Mouse (Mus musculus) liver, postnatal 0 days (tissue): ENCODE data around the gene Arhgef3. TPM values are rescaled to one million over a fixed set of nuclear protein-coding genes. Genes with fewer than 3 reads are reported as not detected.

Source experiments
- ATAC-seq: fragments of 200-750 bp; cut with Nextera tagmentation; 2 replicates; pipeline ENCODE4 v1.8.0; 2017; ENCODE audit warnings: mild to moderate bottlenecking, moderate library complexity
- DNase-seq: peaks from one replicate; pipeline ENCODE4 v3.0.0-alpha.2; 2016
- H3K27ac ChIP-seq: fragments of 300-500 bp; sonication (generic); 2 replicates; pipeline ENCODE4 v1.5.1; 2014; ENCODE audit warnings: antibody characterized with exemption, moderate library complexity, mild to moderate bottlenecking, low read depth
- H3K27me3 ChIP-seq: fragments of 300-500 bp; sonication (generic); 2 replicates; pipeline ENCODE4 v1.6.1; 2014; ENCODE audit warnings: low read length, control low read depth, mixed read lengths; ENCODE audit not compliant: insufficient read depth
- H3K36me3 ChIP-seq: fragments of 300-500 bp; sonication (generic); replicated peaks from 2 replicates; pipeline ENCODE4 v1.6.1; 2014; ENCODE audit warnings: mild to moderate bottlenecking, control low read depth, low read length, moderate library complexity, mixed read lengths; ENCODE audit not compliant: insufficient read depth
- H3K4me1 ChIP-seq: fragments of 300-500 bp; sonication (generic); 2 replicates; pipeline ENCODE4 v1.6.1; 2014; ENCODE audit warnings: antibody characterized with exemption, mild to moderate bottlenecking, control low read depth; ENCODE audit not compliant: insufficient read depth
- H3K4me2 ChIP-seq: fragments of 300-500 bp; sonication (generic); 2 replicates; pipeline ENCODE4 v1.6.1; 2014; ENCODE audit warnings: low read depth, mild to moderate bottlenecking, low read length, moderate library complexity, mixed read lengths
- H3K4me3 ChIP-seq: fragments of 300-500 bp; sonication (generic); 2 replicates; pipeline ENCODE4 v1.5.1; 2014; ENCODE audit warnings: low read depth, low read length
- H3K9ac ChIP-seq: fragments of 300-500 bp; sonication (generic); replicated peaks from 2 replicates; pipeline ENCODE4 v1.6.1; 2014; ENCODE audit warnings: mild to moderate bottlenecking, moderate library complexity
- H3K9me3 ChIP-seq: fragments of 300-500 bp; sonication (generic); 2 replicates; pipeline ENCODE4 v1.6.1; 2016; ENCODE audit warnings: mild to moderate bottlenecking, control low read depth, low read length, mixed read lengths
- CTCF ChIP-seq: sonication (generic); IDR thresholded peaks from 2 replicates; pipeline ENCODE4 v1.5.1; 2016; ENCODE audit warnings: antibody characterized with exemption, low read depth
- EP300 ChIP-seq: IDR thresholded peaks from 2 replicates; pipeline ENCODE4 v1.6.1; 2016; ENCODE audit warnings: antibody characterized with exemption, low read depth, mild to moderate bottlenecking
- WGBS: fragments of 180-500 bp; shearing (Covaris S2); extraction: QIAGEN DNeasy Blood & Tissue Kit; methylation state at CpG from one replicate; pipeline ENCODE4 v1.1.7; 2014; ENCODE audit not compliant: insufficient replicate concordance; 5-methylcytosine and 5-hydroxymethylcytosine counted together
- polyA plus RNA-seq: library from polyadenylated mRNA; unstranded; fragments of >200 nt; fragmentation: Nextera tagmentation; extraction: Ambion mirVana; gene quantifications from 2 replicates; pipeline ENCODE4 v1.2.1, GENCODE M21; 2015

The Arhgef3 gene
- polyA plus RNA-seq, 1 experiment from 2014 or later = 11.4 TPM

DNA sequence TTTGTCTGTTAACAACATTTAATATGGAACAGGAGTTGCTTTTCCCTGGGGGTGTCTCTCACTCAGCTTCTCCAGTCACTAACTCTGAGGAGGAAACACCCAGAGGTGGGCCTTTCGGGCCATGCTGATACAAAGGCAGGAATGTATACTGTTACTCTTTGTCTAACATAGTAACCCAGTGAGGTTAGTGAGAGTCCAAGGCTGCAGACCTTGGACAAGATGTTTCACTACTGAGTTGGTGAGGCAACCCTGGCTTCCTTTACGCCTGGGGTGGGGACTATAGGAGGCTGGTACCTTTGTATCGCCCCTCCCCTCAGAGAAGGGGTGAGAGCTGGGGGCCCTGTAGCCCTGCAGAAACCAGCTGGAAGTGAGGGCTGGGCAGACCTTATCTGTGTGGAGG lies 7.9 kb downstream of the Arhgef3 start:
- TF ChIP-seq EP300 = no peak
- no peak for TF ChIP-seq CTCF
- 67% methylated on average over 3 of the region's 3 CpGs for WGBS
- DNase-seq (no peak), ATAC-seq (no peak)
- Histone ChIP-seq H3K4me1 (no peaks in the 10 kb centered on the region), H3K9ac (no peak overlapping the region), H3K4me2 (no peak overlapping the region), H3K36me3 (no peaks in the 10 kb centered on the region), H3K27ac (no peak overlapping the region), H3K27me3 (no peaks in the 10 kb centered on the region), H3K9me3 (no peaks in the 10 kb centered on the region), H3K4me3 (no peak overlapping the region)

DNA sequence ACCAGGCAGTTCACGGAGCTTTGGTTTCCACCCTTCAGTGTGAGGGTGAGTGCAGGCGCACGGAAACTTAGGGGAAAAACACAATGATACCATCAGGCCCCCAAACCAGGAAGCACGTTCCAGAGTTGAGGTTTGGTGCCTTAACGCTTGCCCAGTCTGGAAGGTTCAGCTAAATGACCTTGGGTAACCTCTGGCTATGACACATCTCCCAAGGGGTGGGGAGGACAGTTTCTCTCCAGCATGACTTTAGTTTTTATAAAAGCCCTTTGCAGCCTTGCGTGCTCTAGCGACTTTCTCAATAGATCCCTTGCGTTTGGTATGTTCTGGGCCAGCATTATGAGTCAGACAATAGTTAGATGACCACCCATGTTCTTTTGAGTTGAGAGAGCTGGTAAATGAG lies 8.8 kb downstream of the Arhgef3 start:
- H3K4me2 ChIP-seq = no peak overlapping the region
- H3K9me3 ChIP-seq = no peaks in the 10 kb centered on the region
- H3K27ac ChIP-seq = no peak overlapping the region
- H3K36me3 ChIP-seq = no peaks in the 10 kb centered on the region
- ATAC-seq (0 out of 2 replicates have a peak, but pooled peaks have one; percentile 25), DNase-seq (no peak)
- H3K4me1 ChIP-seq = no peaks in the 10 kb centered on the region
- H3K4me3 ChIP-seq = no peak overlapping the region
- no peak overlapping the region for H3K9ac ChIP-seq
- 40% methylated on average over 8 of the region's 8 CpGs for whole genome bisulfite sequencing
- TF ChIP-seq EP300 = no peak
- no peak for TF ChIP-seq CTCF
- H3K27me3 ChIP-seq = no peaks in the 10 kb centered on the region

DNA sequence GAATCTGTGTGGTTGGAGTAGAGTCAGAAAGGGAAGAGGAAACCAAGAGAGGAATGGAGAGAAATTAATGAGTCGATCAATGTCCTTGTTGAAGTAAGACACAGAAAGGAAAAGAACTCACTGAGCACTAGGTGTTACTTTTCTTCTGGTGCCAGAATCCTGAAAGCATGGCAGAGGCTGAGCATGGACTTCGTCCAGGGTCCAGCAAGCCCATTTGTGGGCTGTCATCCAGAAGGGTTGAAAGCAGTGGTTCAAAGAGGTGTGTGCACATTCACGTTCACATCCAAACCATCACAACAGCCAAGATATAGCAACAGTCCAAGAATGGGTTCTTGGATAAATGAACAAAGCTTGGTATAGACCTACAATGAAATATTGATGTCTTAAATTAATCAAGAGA lies 15.3 kb downstream of the Arhgef3 start:
- Histone ChIP-seq H3K27me3 (no peaks in the 10 kb centered on the region), H3K9ac (no peak overlapping the region), H3K4me3 (no peak overlapping the region), H3K27ac (no peak overlapping the region), H3K4me2 (no peak overlapping the region), H3K9me3 (no peaks in the 10 kb centered on the region), H3K4me1 (no peaks in the 10 kb centered on the region), H3K36me3 (no peaks in the 10 kb centered on the region)
- no peak for ATAC-seq
- DNase-seq = no peak
- WGBS = 74% methylated on average over 3 of the region's 3 CpGs
- no peak for TF ChIP-seq CTCF
- TF ChIP-seq EP300 = no peak

DNA sequence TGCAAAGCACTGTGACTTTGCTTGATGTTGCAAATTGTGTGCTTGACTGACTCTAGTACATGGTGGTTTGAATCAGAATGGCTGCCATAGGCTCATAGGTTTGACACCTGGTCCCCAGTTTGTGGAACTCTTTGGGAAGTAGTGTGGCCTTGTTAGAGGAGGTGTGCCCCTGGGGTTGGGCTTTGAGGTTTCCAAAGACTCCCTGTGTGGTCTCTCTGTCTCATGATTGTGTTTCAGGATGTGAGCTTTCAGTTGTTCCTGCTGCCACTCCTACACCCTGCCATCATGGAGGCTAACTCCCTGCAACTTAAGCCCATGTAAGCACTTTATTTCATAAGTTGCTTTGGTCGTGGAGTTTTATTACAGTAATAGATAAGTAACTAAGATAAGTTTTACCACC lies 16.0 kb downstream of the Arhgef3 start:
- H3K36me3 ChIP-seq = no peaks in the 10 kb centered on the region
- no peaks in the 10 kb centered on the region for H3K9me3 ChIP-seq
- TF ChIP-seq EP300 = no peak
- TF ChIP-seq CTCF = no peak
- 61% methylated on average over 1 of the region's 1 CpGs for WGBS
- no peak overlapping the region for H3K4me2 ChIP-seq
- ATAC-seq (no peak), DNase-seq (no peak)
- H3K27me3 ChIP-seq = no peaks in the 10 kb centered on the region
- no peaks in the 10 kb centered on the region for H3K4me1 ChIP-seq
- no peak overlapping the region for H3K9ac ChIP-seq
- no peak overlapping the region for H3K4me3 ChIP-seq
- no peak overlapping the region for H3K27ac ChIP-seq

DNA sequence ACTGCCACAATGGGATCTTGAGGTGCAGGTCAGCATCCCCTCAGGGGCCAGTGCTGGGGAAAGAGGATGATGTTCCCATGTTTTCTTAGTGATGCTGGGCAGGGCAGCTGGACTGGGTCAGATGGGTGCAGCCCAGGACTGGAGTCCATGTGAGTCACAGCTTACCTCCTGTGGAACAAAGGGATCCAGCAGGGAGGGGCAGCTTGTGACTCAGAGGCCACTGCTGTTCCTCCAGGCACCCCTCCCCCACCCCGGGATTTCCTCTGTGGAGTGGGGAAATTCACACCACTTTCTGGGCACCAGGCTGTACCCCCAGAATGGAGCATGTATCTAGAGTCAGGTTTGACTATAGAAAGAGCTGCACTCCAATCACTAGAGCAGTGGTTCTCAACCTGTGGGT lies 16.8 kb downstream of the Arhgef3 start:
- Histone ChIP-seq H3K36me3 (no peaks in the 10 kb centered on the region), H3K4me3 (no peak overlapping the region), H3K27ac (no peak overlapping the region), H3K4me1 (no peaks in the 10 kb centered on the region), H3K4me2 (no peak overlapping the region), H3K27me3 (no peaks in the 10 kb centered on the region), H3K9ac (no peak overlapping the region), H3K9me3 (no peaks in the 10 kb centered on the region)
- WGBS = 77% methylated on average over 1 of the region's 1 CpGs
- no peak for DNase-seq
- no peak for TF ChIP-seq EP300
- no peak for TF ChIP-seq CTCF
- ATAC-seq = no peak

DNA sequence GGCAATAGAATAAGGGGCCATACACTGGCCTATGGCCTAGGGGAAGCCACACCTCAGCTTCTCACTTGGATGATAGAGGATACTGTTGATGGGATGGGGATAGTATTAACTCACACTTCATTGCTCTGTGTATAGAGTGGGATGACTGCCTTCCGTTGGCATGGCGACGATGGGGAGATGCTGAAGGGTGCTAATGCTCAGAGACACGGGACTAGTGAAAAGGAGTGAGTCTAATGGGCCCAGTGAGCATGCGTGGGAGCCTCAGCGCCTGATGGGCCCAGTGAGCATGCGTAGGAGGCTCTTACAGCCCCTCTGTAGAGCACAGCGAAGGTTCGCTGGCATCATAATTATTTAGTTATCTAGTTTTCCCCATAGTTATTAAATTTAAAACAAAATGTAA lies 24.2 kb downstream of the Arhgef3 start:
- DNase-seq (no peak), ATAC-seq (no peak)
- H3K36me3 ChIP-seq = no peaks in the 10 kb centered on the region
- no peaks in the 10 kb centered on the region for H3K9me3 ChIP-seq
- 86% methylated on average over 9 of the region's 9 CpGs for WGBS
- H3K4me1 ChIP-seq = no peaks in the 10 kb centered on the region
- H3K4me3 ChIP-seq = no peak overlapping the region
- TF ChIP-seq CTCF (no peak), EP300 (no peak)
- no peak overlapping the region for H3K27ac ChIP-seq
- no peaks in the 10 kb centered on the region for H3K27me3 ChIP-seq
- H3K9ac ChIP-seq = no peak overlapping the region
- no peak overlapping the region for H3K4me2 ChIP-seq

DNA sequence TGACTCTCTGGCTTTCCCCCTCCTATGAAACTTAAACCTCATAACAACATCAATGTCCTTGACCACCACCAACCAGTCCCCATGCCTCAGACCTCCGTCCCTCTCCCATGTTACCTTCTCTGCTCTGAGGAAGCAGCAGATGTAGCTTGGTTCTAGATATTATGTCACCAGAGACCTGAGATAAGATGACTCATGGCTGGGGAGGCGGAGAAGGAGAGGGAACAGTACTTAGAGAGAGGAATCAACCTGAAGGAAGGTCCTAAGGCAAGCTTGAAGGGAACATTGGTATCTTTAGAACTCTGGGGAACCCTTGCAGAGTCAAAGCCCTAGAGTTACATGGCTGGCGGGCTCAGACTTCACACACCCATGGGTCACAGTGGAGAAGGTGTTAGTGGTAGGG lies 25.3 kb downstream of the Arhgef3 start:
- 75% methylated on average over 3 of the region's 3 CpGs for WGBS
- no peaks in the 10 kb centered on the region for H3K27me3 ChIP-seq
- DNase-seq = no peak
- TF ChIP-seq EP300 (no peak), CTCF (no peak)
- H3K36me3 ChIP-seq = no peaks in the 10 kb centered on the region
- H3K4me1 ChIP-seq = no peaks in the 10 kb centered on the region
- no peak for ATAC-seq
- H3K4me3 ChIP-seq = no peak overlapping the region
- H3K4me2 ChIP-seq = no peak overlapping the region
- no peak overlapping the region for H3K9ac ChIP-seq
- no peak overlapping the region for H3K27ac ChIP-seq
- no peaks in the 10 kb centered on the region for H3K9me3 ChIP-seq
